Mouse (Mus musculus) lung, embryonic 16.5 days (tissue): ENCODE measurements around the gene Ing1. TPM values are rescaled to one million over a fixed set of nuclear protein-coding genes. Genes with fewer than 3 reads are reported as not detected.
A peak's percentile ranks its signal among the peaks of the same experiment; 100 is the strongest.
"Not testable (repeated sequence)": the region's sequence is repeated elsewhere in the genome, so short reads cannot be mapped to it uniquely, and the experiment has no call there.

Experiments
- ATAC-seq: fragments of 200-750 bp; cut with Nextera tagmentation; 2 replicates; pipeline ENCODE4 v1.8.0; 2017; ENCODE audit warnings: low read depth, mild to moderate bottlenecking, moderate library complexity
- H3K27ac ChIP-seq: fragments of 300-500 bp; sonication (generic); 2 replicates; pipeline ENCODE4 v1.5.1; 2014; ENCODE audit warnings: mild to moderate bottlenecking, control low read depth, low read length
- H3K27me3 ChIP-seq: fragments of 300-500 bp; sonication (generic); 2 replicates; pipeline ENCODE4 v1.6.1; 2014; ENCODE audit warnings: low read depth, low read length, mixed read lengths; ENCODE audit not compliant: control insufficient read depth, insufficient read depth
- H3K36me3 ChIP-seq: fragments of 300-500 bp; sonication (generic); 2 replicates; pipeline ENCODE4 v1.6.1; 2014; ENCODE audit warnings: low read length; ENCODE audit not compliant: control insufficient read depth, insufficient read depth
- H3K4me1 ChIP-seq: fragments of 300-500 bp; sonication (generic); replicated peaks from 2 replicates; pipeline ENCODE4 v1.6.1; 2014; ENCODE audit warnings: low read length, mixed read lengths; ENCODE audit not compliant: control insufficient read depth, insufficient read depth
- H3K4me2 ChIP-seq: fragments of 300-500 bp; sonication (generic); 2 replicates; pipeline ENCODE4 v1.6.1; 2014; ENCODE audit warnings: low read depth, low read length, control low read depth
- H3K4me3 ChIP-seq: fragments of 300-500 bp; sonication (generic); 2 replicates; pipeline ENCODE4 v1.5.1; 2014; ENCODE audit warnings: mild to moderate bottlenecking, low read length, control low read depth
- H3K9ac ChIP-seq: fragments of 300-500 bp; sonication (generic); 2 replicates; pipeline ENCODE4 v1.6.1; 2014; ENCODE audit warnings: low read length, control low read depth
- H3K9me3 ChIP-seq: fragments of 300-500 bp; sonication (generic); 2 replicates; pipeline ENCODE4 v1.6.1; 2016; ENCODE audit warnings: low read length; ENCODE audit not compliant: control insufficient read depth
- WGBS: fragments of 180-500 bp; shearing (Covaris S2); extraction: QIAGEN DNeasy Blood & Tissue Kit; methylation state at CpG from one replicate; pipeline ENCODE4 v1.1.7; 2014; 5-methylcytosine and 5-hydroxymethylcytosine counted together
- polyA plus RNA-seq: library from polyadenylated mRNA; unstranded; fragments of >200 nt; fragmentation: Nextera tagmentation; extraction: Ambion mirVana; gene quantifications from 2 replicates; pipeline ENCODE4 v1.2.1, GENCODE M21; 2015

Ing1 gene
- polyA plus RNA-seq, 1 experiment from 2014 or later = 36.3 TPM

DNA sequence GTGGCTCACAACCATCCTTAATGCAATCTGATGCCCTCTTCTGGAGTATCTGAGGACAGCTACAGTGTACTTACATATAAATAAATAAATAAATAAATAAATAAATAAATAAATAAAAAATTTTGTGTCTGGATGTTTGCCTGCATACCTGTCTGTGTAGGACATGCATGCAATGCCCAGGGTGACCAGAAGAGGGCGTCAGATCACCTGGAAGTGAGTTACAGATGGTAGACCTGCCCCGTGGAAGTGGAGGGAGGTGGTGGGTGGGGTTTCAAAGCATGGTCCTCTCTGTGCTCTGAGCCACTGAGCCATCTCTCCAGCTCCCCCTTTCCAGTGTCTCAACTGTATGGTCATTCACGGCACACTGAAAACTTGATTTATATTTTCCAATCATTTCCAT lies 11.0 kb upstream of the Ing1 start:
- H3K4me1 ChIP-seq = no peaks in the 10 kb centered on the region; the same call in 1 of the 2 replicates
- 36% methylated on average over 3 of the region's 3 CpGs for WGBS
- no peak overlapping the region for H3K4me2 ChIP-seq
- no peak overlapping the region for H3K4me3 ChIP-seq
- no peak for ATAC-seq
- peaks cover 7% of the 10 kb centered on the region for H3K36me3 ChIP-seq
- no peaks in the 10 kb centered on the region for H3K27me3 ChIP-seq
- H3K9me3 ChIP-seq = no peaks in the 10 kb centered on the region
- H3K9ac ChIP-seq = no peak overlapping the region
- no peak overlapping the region for H3K27ac ChIP-seq

DNA sequence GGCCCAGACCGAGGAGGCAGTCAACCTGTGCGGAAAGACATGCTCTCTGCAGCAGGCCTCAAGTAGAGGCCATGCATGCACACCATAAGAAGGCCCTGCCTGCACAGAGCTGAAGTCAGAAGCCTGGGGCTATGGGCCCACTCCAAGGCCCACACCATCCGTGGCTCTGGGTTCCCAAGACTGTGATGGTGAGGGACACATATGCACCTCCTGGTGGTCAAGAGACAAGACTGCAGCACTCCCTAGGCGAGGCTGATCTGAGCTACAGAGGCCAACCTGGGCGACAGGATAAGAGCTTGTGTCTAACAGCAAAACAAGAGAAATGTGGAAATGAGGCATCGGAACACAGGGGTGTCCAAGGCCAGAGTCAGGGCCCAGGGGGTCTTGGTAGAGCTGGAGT lies 8.3 kb upstream of the Ing1 start:
- ATAC-seq = no peak
- WGBS = 60% methylated on average over 6 of the region's 6 CpGs

GRCm38 (mm10) chr8:11549706-11550105 lies 5.7 kb upstream of the Ing1 start:
- Histone ChIP-seq H3K9ac (peak overlapping the region; percentile 92; the same call in 1 of the 2 replicates), H3K27me3 (no peaks in the 10 kb centered on the region), H3K4me3 (peak overlapping the region; percentile 85), H3K4me1 (peaks cover 14% of the 10 kb centered on the region), H3K27ac (peak overlapping the region; percentile 96; the same call in 1 of the 2 replicates), H3K36me3 (no peaks in the 10 kb centered on the region; the same call in none of the 2 replicates), H3K9me3 (no peaks in the 10 kb centered on the region), H3K4me2 (peak overlapping the region; percentile 72)
- 12% methylated on average over 7 of the region's 7 CpGs for WGBS
- no peak for ATAC-seq

More for the DNA sequence above, 8.3 kb upstream of the Ing1 start:
- no peak overlapping the region for H3K9ac ChIP-seq
- H3K9me3 ChIP-seq = no peaks in the 10 kb centered on the region
- peaks cover 9% of the 10 kb centered on the region for H3K4me1 ChIP-seq
- H3K4me2 ChIP-seq = no peak overlapping the region
- no peak overlapping the region for H3K27ac ChIP-seq
- H3K36me3 ChIP-seq = peaks cover 4% of the 10 kb centered on the region
- no peak overlapping the region for H3K4me3 ChIP-seq
- no peaks in the 10 kb centered on the region for H3K27me3 ChIP-seq

GRCm38 (mm10) chr8:11550281-11550948 lies 5.0 kb upstream of the Ing1 start, which contains the start of gene Cars2:
Gene Cars2 (minus strand): TSS chr8:11550783.
- Histone ChIP-seq H3K27ac (peak within 1 kb of the TSS; percentile 96), H3K36me3 (no peaks in the 10 kb centered on the region; the same call in none of the 2 replicates), H3K27me3 (no peaks in the 10 kb centered on the region), H3K4me1 (peaks cover 14% of the 10 kb centered on the region), H3K4me3 (peak within 1 kb of the TSS; percentile 85), H3K4me2 (peak within 1 kb of the TSS; percentile 72), H3K9ac (peak within 1 kb of the TSS; percentile 92), H3K9me3 (no peaks in the 10 kb centered on the region)
- 0% methylated on average over 53 of the region's 53 CpGs for WGBS
- ATAC-seq = peak; percentile 77

GRCm38 (mm10) chr8:11551497-11551896 lies 3.9 kb upstream of the Ing1 start:
- 68% methylated on average over 4 of the region's 4 CpGs for WGBS
- not testable (repeated sequence) for H3K4me3 ChIP-seq, H3K27ac ChIP-seq, H3K9ac ChIP-seq, H3K27me3 ChIP-seq, H3K36me3 ChIP-seq, H3K9me3 ChIP-seq, H3K4me2 ChIP-seq, ATAC-seq
- peaks cover 14% of the 10 kb centered on the region for H3K4me1 ChIP-seq

- no peak for ATAC-seq
- WGBS = 82% methylated on average over 10 of the region's 10 CpGs
- no peaks in the 10 kb centered on the region for H3K9me3 ChIP-seq
- no peak overlapping the region for H3K4me2 ChIP-seq
- no peak overlapping the region for H3K9ac ChIP-seq
- peaks cover 14% of the 10 kb centered on the region for H3K4me1 ChIP-seq
- no peaks in the 10 kb centered on the region for H3K27me3 ChIP-seq
- no peak overlapping the region for H3K27ac ChIP-seq
- H3K36me3 ChIP-seq = no peaks in the 10 kb centered on the region; the same call in 1 of the 2 replicates
- no peak overlapping the region for H3K4me3 ChIP-seq
Observed at GRCm38 (mm10) chr8:11552390-11552789, 3.0 kb upstream of the Ing1 start.

- Histone ChIP-seq H3K4me3 (peak overlapping the region; percentile 93), H3K4me2 (peak overlapping the region; percentile 88), H3K27ac (peak overlapping the region; percentile 100), H3K9me3 (no peaks in the 10 kb centered on the region), H3K27me3 (no peaks in the 10 kb centered on the region), H3K36me3 (no peaks in the 10 kb centered on the region), H3K4me1 (peaks cover 18% of the 10 kb centered on the region), H3K9ac (peak overlapping the region; percentile 94)
- ATAC-seq = peak; percentile 86
- under 1% methylated on average over 77 of the region's 103 CpGs for WGBS
Observed at GRCm38 (mm10) chr8:11555720-11556591, 585 bp downstream of the Ing1 start.

DNA sequence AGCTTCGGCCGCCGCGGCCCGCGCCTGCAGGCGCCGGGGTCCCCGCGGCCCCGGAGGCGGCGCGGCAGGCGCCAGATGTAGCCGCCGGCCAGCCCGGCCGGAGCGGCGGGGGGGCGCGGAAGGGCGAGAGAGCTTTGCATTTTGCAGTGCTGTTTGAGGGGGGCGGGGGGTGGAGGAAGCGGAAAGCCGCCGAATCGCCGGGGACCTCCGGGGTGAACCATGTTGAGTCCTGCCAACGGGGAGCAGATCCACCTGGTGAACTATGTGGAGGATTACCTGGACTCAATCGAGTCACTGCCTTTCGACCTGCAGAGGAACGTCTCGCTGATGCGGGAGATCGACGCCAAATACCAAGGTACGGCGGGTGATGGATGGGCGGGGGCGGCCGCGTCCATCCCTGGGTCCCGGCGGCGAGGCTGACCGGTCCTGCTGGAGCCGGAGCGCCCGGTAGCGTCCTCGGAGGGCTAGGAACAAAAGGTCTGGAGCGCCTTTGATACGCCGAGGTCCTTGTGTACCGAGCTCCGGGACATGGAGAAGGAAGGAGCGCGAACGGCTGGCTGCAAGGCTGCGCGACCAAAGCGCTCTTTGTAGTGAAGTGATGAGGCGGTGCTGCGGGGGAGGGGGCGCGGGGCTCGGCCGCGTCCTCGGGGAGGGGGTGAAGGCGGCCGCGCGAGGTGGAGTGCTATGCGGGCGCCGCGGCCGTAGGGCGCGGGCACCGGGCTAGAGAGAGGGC lies 1.5 kb downstream of the Ing1 start:
- Histone ChIP-seq H3K4me3 (peak overlapping the region; percentile 93), H3K27ac (peak overlapping the region; percentile 100), H3K27me3 (no peaks in the 10 kb centered on the region), H3K4me1 (peaks cover 15% of the 10 kb centered on the region), H3K9me3 (no peaks in the 10 kb centered on the region), H3K4me2 (peak overlapping the region; percentile 79), H3K9ac (peak overlapping the region; percentile 94), H3K36me3 (peaks cover 8% of the 10 kb centered on the region)
- no peak for ATAC-seq
- WGBS = under 1% methylated on average over 76 of the region's 85 CpGs

DNA sequence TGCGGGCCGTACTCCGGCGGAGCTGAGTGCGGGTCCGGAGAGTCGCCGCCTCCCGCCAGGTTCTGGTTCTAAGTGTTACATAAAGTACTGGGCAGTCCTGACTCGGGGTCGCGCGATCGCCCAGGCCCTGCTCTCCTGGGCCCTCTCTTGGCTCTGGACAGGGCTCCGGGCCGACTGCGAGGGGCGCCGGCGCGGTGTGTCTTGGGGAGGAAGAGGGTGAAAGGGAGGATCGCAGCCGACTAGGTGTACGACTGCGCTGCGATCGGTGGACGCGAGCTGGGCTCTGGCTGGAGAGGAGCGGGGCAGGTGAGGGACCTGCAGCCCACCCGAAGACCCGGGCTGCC lies 2.0 kb downstream of the Ing1 start:
- Histone ChIP-seq H3K27ac (peak overlapping the region; percentile 100), H3K4me3 (peak overlapping the region; percentile 93), H3K9ac (peak overlapping the region; percentile 94), H3K36me3 (peaks cover 12% of the 10 kb centered on the region), H3K4me2 (peak overlapping the region; percentile 79), H3K27me3 (no peaks in the 10 kb centered on the region), H3K4me1 (peaks cover 15% of the 10 kb centered on the region), H3K9me3 (no peaks in the 10 kb centered on the region)
- under 1% methylated on average over 30 of the region's 32 CpGs for WGBS
- ATAC-seq = no peak
